Mouse (Mus musculus) intestine, embryonic 14.5 days (tissue): Measurements from ENCODE around the gene Depdc5. TPM values are rescaled to one million over a fixed set of nuclear protein-coding genes. Genes with fewer than 3 reads are reported as not detected.

Experiments used
- ATAC-seq: fragments of 200-750 bp; cut with Nextera tagmentation; replicated peaks from 2 replicates; pipeline ENCODE4 v1.8.0; 2017; ENCODE audit warnings: low read depth, moderate number of reproducible peaks, moderate TSS enrichment, moderate library complexity; ENCODE audit not compliant: low FRiP score, low TSS enrichment
- DNase-seq: peaks from one replicate; pipeline ENCODE4 v3.0.0-alpha.2; 2018; ENCODE audit warnings: low spot score
- H3K27ac ChIP-seq: fragments of 300-500 bp; sonication (generic); 2 replicates; pipeline ENCODE4 v1.5.1; 2014; ENCODE audit warnings: low read depth, mild to moderate bottlenecking, control low read depth
- H3K27me3 ChIP-seq: fragments of 300-500 bp; sonication (generic); replicated peaks from 2 replicates; pipeline ENCODE4 v1.6.1; 2014; ENCODE audit warnings: low read length, control low read depth; ENCODE audit not compliant: control insufficient read depth, insufficient read depth
- H3K36me3 ChIP-seq: fragments of 300-500 bp; sonication (generic); 2 replicates; pipeline ENCODE4 v1.6.1; 2014; ENCODE audit warnings: low read length, control low read depth; ENCODE audit not compliant: control insufficient read depth, insufficient read depth
- H3K4me1 ChIP-seq: fragments of 300-500 bp; sonication (generic); replicated peaks from 2 replicates; pipeline ENCODE4 v1.6.1; 2014; ENCODE audit warnings: low read length, control low read depth, mixed read lengths; ENCODE audit not compliant: control insufficient read depth, insufficient read depth
- H3K4me2 ChIP-seq: fragments of 300-500 bp; sonication (generic); 2 replicates; pipeline ENCODE4 v1.6.1; 2014; ENCODE audit warnings: low read length
- H3K4me3 ChIP-seq: fragments of 300-500 bp; sonication (generic); 2 replicates; pipeline ENCODE4 v1.5.1; 2014; ENCODE audit warnings: low read depth, low read length, control low read depth, mixed read lengths
- H3K9ac ChIP-seq: fragments of 300-500 bp; sonication (generic); 2 replicates; pipeline ENCODE4 v1.6.1; 2014; ENCODE audit warnings: mild to moderate bottlenecking, low read length
- H3K9me3 ChIP-seq: fragments of 300-500 bp; sonication (generic); 2 replicates; pipeline ENCODE4 v1.6.1; 2016; ENCODE audit warnings: low read length, control low read depth; ENCODE audit not compliant: control insufficient read depth
- WGBS: fragments of 180-500 bp; shearing (Covaris S2); extraction: QIAGEN DNeasy Blood & Tissue Kit; methylation state at CpG from one replicate; pipeline ENCODE4 v1.1.7; 2014; 5-methylcytosine and 5-hydroxymethylcytosine counted together
- polyA plus RNA-seq: library from polyadenylated mRNA; unstranded; fragments of >200 nt; fragmentation: Nextera tagmentation; extraction: Ambion mirVana; gene quantifications from 2 replicates; pipeline ENCODE4 v1.2.1, GENCODE M21; 2014

The Depdc5 gene
- polyA plus RNA-seq, 1 experiment from 2014 or later = 24.6 TPM

- Histone ChIP-seq H3K4me1 (peaks cover 7% of the 10 kb centered on the region), H3K4me3 (no peak overlapping the region), H3K36me3 (no peaks in the 10 kb centered on the region), H3K9ac (no peak overlapping the region), H3K4me2 (no peak overlapping the region), H3K9me3 (no peaks in the 10 kb centered on the region), H3K27ac (no peak overlapping the region), H3K27me3 (no peaks in the 10 kb centered on the region)
- no peak for ATAC-seq
- WGBS = 72% methylated on average over 14 of the region's 14 CpGs
- DNase-seq = no peak
These were observed 146.6 kb downstream of the Depdc5 start for GRCm38 (mm10) chr5:33009818-33010812.

- DNase-seq (no peak), ATAC-seq (no peak)
- H3K4me3 ChIP-seq = no peak overlapping the region
- WGBS = 38% methylated on average over 15 of the region's 15 CpGs
- no peak overlapping the region for H3K9ac ChIP-seq
- no peaks in the 10 kb centered on the region for H3K9me3 ChIP-seq
- H3K36me3 ChIP-seq = no peaks in the 10 kb centered on the region
- no peak overlapping the region for H3K27ac ChIP-seq
- H3K4me2 ChIP-seq = 0 out of 2 replicates have a peak overlapping the region, but pooled peaks have one; percentile 4
- no peaks in the 10 kb centered on the region for H3K27me3 ChIP-seq
- peaks cover 7% of the 10 kb centered on the region for H3K4me1 ChIP-seq
These were observed 147.9 kb downstream of the Depdc5 start for GRCm38 (mm10) chr5:33011132-33012106.

DNA sequence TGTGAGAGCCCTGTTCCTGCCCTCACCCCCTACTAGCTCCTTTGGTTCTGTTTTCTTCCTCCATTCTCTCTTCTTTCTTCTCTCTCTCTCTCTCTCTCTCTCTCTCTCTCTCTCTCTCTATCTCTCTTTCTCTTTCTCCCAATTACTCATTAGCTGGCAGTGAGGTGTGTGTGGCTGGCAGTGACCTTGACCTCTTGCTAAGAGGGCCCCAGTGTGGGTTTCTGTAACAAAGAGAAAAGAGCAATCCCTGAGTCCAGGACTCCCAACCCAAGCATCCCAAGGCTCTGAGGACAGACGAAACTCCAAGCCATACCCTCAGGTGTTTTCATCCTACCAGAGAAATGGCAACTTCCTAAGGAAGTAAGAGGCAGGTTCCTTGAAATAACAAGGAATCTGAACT lies 150.6 kb downstream of the Depdc5 start:
- 74% methylated on average over 1 of the region's 1 CpGs for WGBS

GRCm38 (mm10) chr5:33015579-33015978 lies 152.1 kb downstream of the Depdc5 start:
- Histone ChIP-seq H3K27me3 (no peaks in the 10 kb centered on the region), H3K9ac (no peak overlapping the region), H3K4me2 (no peak overlapping the region), H3K9me3 (no peaks in the 10 kb centered on the region), H3K36me3 (no peaks in the 10 kb centered on the region), H3K27ac (no peak overlapping the region), H3K4me1 (peaks cover 20% of the 10 kb centered on the region), H3K4me3 (no peak overlapping the region)
- ATAC-seq = no peak
- WGBS = 55% methylated on average over 5 of the region's 5 CpGs
- DNase-seq = no peak

More for the DNA sequence above, 150.6 kb downstream of the Depdc5 start:
- H3K4me3 ChIP-seq = no peak overlapping the region
- H3K27me3 ChIP-seq = no peaks in the 10 kb centered on the region
- H3K4me1 ChIP-seq = peaks cover 14% of the 10 kb centered on the region
- H3K27ac ChIP-seq = no peak overlapping the region
- ATAC-seq (no peak), DNase-seq (no peak)
- no peak overlapping the region for H3K9ac ChIP-seq
- no peaks in the 10 kb centered on the region for H3K36me3 ChIP-seq
- no peak overlapping the region for H3K4me2 ChIP-seq
- H3K9me3 ChIP-seq = no peaks in the 10 kb centered on the region

DNA sequence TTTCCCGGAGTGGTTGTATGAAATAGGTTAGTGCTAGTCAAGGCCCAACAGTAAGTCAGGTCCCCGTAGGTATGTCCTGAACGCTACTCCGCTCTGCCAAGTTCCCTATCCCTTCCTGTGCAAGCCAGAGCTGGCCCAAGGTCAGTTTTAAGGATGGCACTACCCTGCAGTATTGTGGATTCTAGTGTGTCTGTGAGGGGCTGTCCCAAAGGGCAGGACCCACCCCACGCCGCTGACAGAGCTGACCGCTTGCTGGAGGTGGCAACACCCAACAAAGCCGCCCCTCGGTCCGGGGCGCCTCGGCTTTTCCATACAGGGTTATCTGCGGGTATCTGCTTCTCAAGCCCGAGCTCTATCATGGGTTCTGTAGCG lies 154.7 kb downstream of the Depdc5 start:
- H3K27me3 ChIP-seq = no peaks in the 10 kb centered on the region
- WGBS = 5% methylated on average over 15 of the region's 15 CpGs
- peak overlapping the region; percentile 81 for H3K9ac ChIP-seq
- DNase-seq (no peak), ATAC-seq (no peak; the same call in none of the 2 replicates)
- peak overlapping the region; percentile 99 for H3K27ac ChIP-seq
- H3K4me2 ChIP-seq = peak overlapping the region; percentile 90
- peaks cover 14% of the 10 kb centered on the region for H3K4me1 ChIP-seq
- peaks cover 11% of the 10 kb centered on the region; the same call in 1 of the 2 replicates for H3K36me3 ChIP-seq
- peak overlapping the region; percentile 51 for H3K4me3 ChIP-seq
- no peaks in the 10 kb centered on the region for H3K9me3 ChIP-seq

DNA sequence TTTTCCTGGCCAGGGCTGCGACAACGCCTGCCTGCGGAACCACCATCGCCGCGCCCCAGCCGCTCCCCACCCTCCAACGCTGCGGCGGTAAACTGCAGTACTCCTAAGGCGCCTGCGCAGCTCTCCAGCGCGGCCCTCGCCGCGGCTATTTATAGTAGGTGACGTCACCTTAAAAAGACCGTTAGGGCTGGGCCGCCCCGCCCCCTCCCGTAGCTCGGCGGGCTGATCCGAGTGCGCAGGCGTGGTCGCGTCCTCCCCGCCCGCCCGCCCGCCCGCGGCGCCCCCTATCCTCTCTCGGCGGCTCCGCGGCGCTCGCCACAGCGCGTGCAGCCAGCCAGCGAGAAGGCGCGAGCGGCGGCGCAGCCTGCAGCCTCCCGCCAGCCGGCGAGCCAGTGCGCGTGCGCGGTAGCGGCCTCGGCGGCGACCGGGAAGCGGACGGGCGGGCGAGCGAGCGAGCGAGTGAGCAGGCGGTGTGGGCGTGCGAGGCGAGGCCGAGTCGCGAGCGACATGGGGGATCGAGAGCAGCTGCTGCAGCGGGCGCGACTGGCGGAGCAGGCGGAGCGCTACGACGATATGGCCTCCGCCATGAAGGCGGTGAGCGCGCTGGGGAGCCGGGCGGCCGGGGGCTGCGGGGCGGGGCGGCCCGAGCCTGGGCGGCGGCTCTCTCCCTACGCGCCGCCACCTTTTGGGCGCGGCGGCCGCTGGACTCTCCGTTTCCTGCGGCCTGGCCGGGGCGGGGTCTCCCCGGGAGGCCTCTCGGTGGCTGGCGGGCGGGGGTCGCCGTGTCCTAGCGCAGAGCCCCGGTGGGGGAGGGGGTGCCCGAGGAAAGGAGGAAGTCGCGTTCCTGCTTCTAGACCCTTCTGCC lies 155.3 kb downstream of the Depdc5 start, which contains the start of gene Ywhah:
TSS of gene Ywhah (plus strand) at position 256 of the 865 bp plus-strand sequence.
- Histone ChIP-seq H3K27ac (peak within 1 kb of the TSS; percentile 99), H3K4me2 (peak within 1 kb of the TSS; percentile 94), H3K9me3 (no peaks in the 10 kb centered on the region), H3K4me3 (peak within 1 kb of the TSS; percentile 78), H3K4me1 (peaks cover 14% of the 10 kb centered on the region), H3K27me3 (no peaks in the 10 kb centered on the region), H3K36me3 (peaks cover 17% of the 10 kb centered on the region), H3K9ac (peak within 1 kb of the TSS; percentile 95)
- DNase-seq = peak; percentile 95
- WGBS = 1% methylated on average over 94 of the region's 121 CpGs
- ATAC-seq = peak; percentile 94

- no peak for DNase-seq
- Histone ChIP-seq H3K36me3 (peaks cover 24% of the 10 kb centered on the region), H3K9ac (peak overlapping the region; percentile 95), H3K9me3 (no peaks in the 10 kb centered on the region), H3K4me1 (peaks cover 14% of the 10 kb centered on the region), H3K4me2 (peak overlapping the region; percentile 94), H3K27ac (peak overlapping the region; percentile 99), H3K4me3 (peak overlapping the region; percentile 78), H3K27me3 (no peaks in the 10 kb centered on the region)
- no peak for ATAC-seq
- 0% methylated on average over 12 of the region's 12 CpGs for WGBS
These were observed 155.9 kb downstream of the Depdc5 start for GRCm38 (mm10) chr5:33019426-33019821.
